Mouse (Mus musculus): Measurements from ENCODE around the gene Olfr61. TPM values are rescaled to one million over a fixed set of nuclear protein-coding genes. Genes with fewer than 3 reads are reported as not detected.
"Not testable (repeated sequence)": the region's sequence is repeated elsewhere in the genome, so short reads cannot be mapped to it uniquely, and the experiment has no call there.

The Olfr61 gene
- total RNA-seq (2022), result not detected

GRCm38 (mm10) chr7:140628670-140629069, at the start of gene Olfr61:
Gene Olfr61, plus strand, starts transcription at chr7:140628970.
- DNase-seq (ENCODE audit: low spot score in 2 of 2), result not testable (repeated sequence)

DNA sequence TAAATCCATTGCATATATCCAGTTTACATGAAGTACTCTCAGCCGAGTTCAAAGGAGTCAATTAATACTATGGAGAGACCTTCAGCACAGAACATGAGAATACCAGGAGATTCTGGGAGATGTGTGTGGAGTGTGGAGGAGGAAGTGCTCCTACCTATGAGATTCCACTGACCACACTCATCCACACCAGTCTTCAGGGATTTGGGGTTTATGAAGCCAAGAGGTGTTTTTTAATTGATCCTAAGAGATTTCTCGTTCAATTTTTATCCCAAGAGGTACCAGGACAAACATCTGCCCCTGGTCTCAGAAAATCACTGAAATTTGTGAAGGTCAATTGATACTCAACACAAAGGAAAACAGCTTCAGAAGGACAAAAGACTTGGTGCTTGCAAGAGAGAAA, 27.8 kb upstream of the Olfr61 start, which contains the start of gene Olfr46:
Gene Olfr46, plus strand, starts transcription at position 301 of the 400 bp plus-strand sequence.
- not testable (repeated sequence) for DNase-seq (ENCODE audit: low spot score in 2 of 2)

GRCm38 (mm10) chr7:140630559-140630958, 1.8 kb downstream of the Olfr61 start:
- no peak for DNase-seq (ENCODE audit: low spot score in 2 of 2)

DNA sequence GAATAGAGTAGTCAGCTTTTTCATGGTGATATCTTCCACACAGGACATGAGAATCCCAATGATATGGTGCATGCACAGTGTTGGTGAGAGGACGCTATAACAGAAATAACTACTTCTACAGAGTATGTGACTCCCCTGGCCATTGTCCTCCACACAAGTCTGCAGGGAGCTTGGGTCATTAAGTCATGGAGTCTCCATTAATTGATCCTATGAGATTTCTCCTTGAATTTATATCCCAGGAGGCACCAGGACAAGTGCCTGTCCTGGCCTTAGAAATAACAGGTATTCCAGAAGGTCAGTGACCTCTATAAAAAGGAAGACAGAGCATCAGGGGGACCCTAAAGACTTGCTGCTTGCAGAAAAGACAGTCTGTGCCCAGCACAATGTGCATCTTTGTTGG, 17.4 kb downstream of the Olfr61 start, which contains the start of gene Olfr53:
Gene Olfr53, plus strand, starts transcription at position 301 of the 400 bp plus-strand sequence.
- no peak for DNase-seq (ENCODE audit: low spot score in 2 of 2)

- no peak for DNase-seq (ENCODE audit: low spot score in 2 of 2)
These were observed 30.9 kb downstream of the Olfr61 start, which contains the start of gene Olfr539 for GRCm38 (mm10) chr7:140659630-140660029. Gene Olfr539, plus strand, starts transcription at chr7:140659930.

DNA sequence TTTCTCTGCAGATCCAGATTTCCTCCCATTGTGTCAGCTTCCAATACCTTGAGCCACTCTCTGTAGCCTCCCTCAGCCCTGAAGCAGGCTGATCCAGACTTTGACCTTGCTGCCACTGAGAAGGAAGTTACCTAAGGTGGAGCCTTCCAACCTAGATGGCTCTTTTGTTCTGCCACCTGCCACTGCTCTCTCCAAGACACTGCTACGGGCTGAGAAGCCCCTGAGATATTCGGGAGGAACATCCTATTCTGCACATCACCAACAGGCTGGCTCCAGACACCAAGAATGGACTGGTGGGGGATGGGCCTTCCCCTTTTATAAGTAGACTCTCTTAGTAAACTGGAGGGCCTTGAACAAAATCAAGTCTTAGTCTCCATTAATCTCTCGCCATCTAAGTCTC, 41.9 kb downstream of the Olfr61 start:
- DNase-seq (ENCODE audit: low spot score in 2 of 2), result not testable (repeated sequence)

GRCm38 (mm10) chr7:140675863-140676262, 47.1 kb downstream of the Olfr61 start:
- DNase-seq (ENCODE audit: low spot score in 2 of 2), result no peak

DNA sequence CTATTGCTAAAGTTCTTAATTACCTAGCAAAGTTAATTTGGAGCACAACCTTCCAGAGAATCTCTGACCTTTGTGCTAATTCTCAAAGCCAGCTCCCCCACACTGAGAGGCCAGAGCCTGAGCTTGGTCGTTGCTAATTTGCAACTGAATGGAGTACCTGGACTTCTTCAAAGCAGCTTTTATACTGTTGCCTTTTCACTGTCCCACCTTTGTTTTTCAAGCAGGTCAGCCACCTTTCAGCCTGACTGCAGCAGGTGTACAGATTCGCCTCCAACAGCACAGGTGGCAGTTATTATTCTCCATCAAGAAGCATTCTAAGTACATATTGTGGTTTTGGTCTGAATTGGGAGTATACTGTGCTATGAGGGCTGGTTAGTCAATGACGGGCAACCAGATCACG, 50.8 kb downstream of the Olfr61 start:
- DNase-seq (ENCODE audit: low spot score in 2 of 2), result not testable (repeated sequence)

GRCm38 (mm10) chr7:140681651-140682050, 52.9 kb downstream of the Olfr61 start, which contains the start of gene Olfr45:
Gene Olfr45, plus strand, starts transcription at chr7:140681951.
- no peak for DNase-seq (ENCODE audit: low spot score in 2 of 2)

Other genes starting within 250 kb of the Olfr61 start
- not detected for gene Olfr531, start 226.1 kb upstream of the Olfr61 start, total RNA-seq (2022)
- not detected for gene Olfr532, start 207.3 kb upstream of the Olfr61 start, total RNA-seq (2022)
- gene Olfr533, start 165.6 kb upstream of the Olfr61 start, total RNA-seq (2022), result not detected
- gene Olfr535, start 144.8 kb upstream of the Olfr61 start, total RNA-seq (2022), result not detected
- gene Olfr536, start 121.6 kb upstream of the Olfr61 start, total RNA-seq (2022), result not detected
- not detected for gene Olfr538, start 61.1 kb upstream of the Olfr61 start, total RNA-seq (2022)
- not detected for gene Olfr46, start 27.7 kb upstream of the Olfr61 start, total RNA-seq (2022)
- gene Olfr53, start 17.5 kb downstream of the Olfr61 start, total RNA-seq (2022), result not detected
- not detected for gene Olfr539, start 31.0 kb downstream of the Olfr61 start, total RNA-seq (2022)
- gene Olfr45, start 53.0 kb downstream of the Olfr61 start, total RNA-seq (2022), result not detected
- gene Olfr541, start 68.3 kb downstream of the Olfr61 start, total RNA-seq (2022), result not detected
- 10 to 100 TPM in 2 of 4 experiments, 1 to 10 TPM in 2; 1.8 to 29.0 (median 8.8) TPM for gene Cyp2e1, start 134.8 kb downstream of the Olfr61 start, total RNA-seq (2022)
- gene Syce1, start 158.9 kb downstream of the Olfr61 start, total RNA-seq (2022), result not detected
- under 1 TPM in 1 of 4 experiments, not detected in 3; 0.11 TPM for gene Zfp941, start 193.2 kb downstream of the Olfr61 start, total RNA-seq (2022)
- not detected for gene Urah, start 206.0 kb downstream of the Olfr61 start, total RNA-seq (2022)
- not detected for gene Scgb1c1, start 216.6 kb downstream of the Olfr61 start, total RNA-seq (2022)
- not detected for gene Odf3, start 218.8 kb downstream of the Olfr61 start, total RNA-seq (2022)
- not detected for gene Gm45785, start 227.4 kb downstream of the Olfr61 start, total RNA-seq (2022)
- 10 to 100 TPM; 11.8 to 13.5 (median 13.1) TPM for gene Ric8a, start 228.0 kb downstream of the Olfr61 start, total RNA-seq (2022)
- gene Bet1l, start 228.6 kb downstream of the Olfr61 start, total RNA-seq (2022), result 1 to 10 TPM; 6.5 to 7.7 (median 6.8) TPM